Mouse (Mus musculus): ENCODE data around the gene C530008M17Rik. TPM values are rescaled to one million over a fixed set of nuclear protein-coding genes. Genes with fewer than 3 reads are reported as not detected.

Gene C530008M17Rik
- total and polyA plus RNA-seq, 3 experiments: 3.2 to 10.6 TPM; not detected in 1

GRCm38 (mm10) chr5:76698187-76698586 lies 41.9 kb downstream of the C530008M17Rik start:
- Histone ChIP-seq H3K4me3 (ENCODE audit: control insufficient read depth in 1 of 2, insufficient read depth in 1 of 2, low read depth in 2 of 2, low read length in 2 of 2) (no peak overlapping the region), H3K9me3 (replicated peaks; ENCODE audit: insufficient read depth, low read length) (no peaks in the 10 kb centered on the region), H3K27me3 (ENCODE audit: control insufficient read depth in 1 of 2, insufficient read depth in 2 of 2, low read length in 2 of 2) (no peaks in the 10 kb centered on the region), H3K27ac (ENCODE audit: control insufficient read depth, low read depth, low read length) (no peak overlapping the region), H3K9ac (ENCODE audit: control insufficient read depth, low read depth, low read length, poor library complexity, severe bottlenecking) (no peak overlapping the region), H3K4me1 (ENCODE audit: control insufficient read depth in 1 of 2, insufficient read depth in 2 of 2, low read length in 2 of 2) (peaks cover 0 to 3% of the 10 kb centered on the region in 2 experiments; a peak in 1 of 4 replicates), H3K79me2 (ENCODE audit: control insufficient read depth, insufficient read depth, low read length, poor library complexity) (no peaks in the 10 kb centered on the region), H3K36me3 (ENCODE audit: control insufficient read depth in 1 of 2, insufficient read depth in 2 of 2, low read length in 2 of 2) (peaks cover 0 to 4% of the 10 kb centered on the region in 2 experiments; a peak in 1 of 4 replicates)
- TF ChIP-seq USF1 (IDR thresholded peaks at IDR 0.05; ENCODE audit: low read depth, low read length) (no peak), RCOR1 (IDR thresholded peaks at IDR 0.05; ENCODE audit: low read depth, low read length) (no peak), HCFC1 (IDR thresholded peaks at IDR 0.05; ENCODE audit: low read depth, low read length) (no peak), CHD1 (IDR thresholded peaks at IDR 0.05; ENCODE audit: low read depth, low read length) (no peak), TAL1 (IDR thresholded peaks at IDR 0.05; ENCODE audit: low read length) (no peak), MAX (IDR thresholded peaks at IDR 0.05; ENCODE audit: low read length) (no peak), MYC (IDR thresholded peaks at IDR 0.05; ENCODE audit: low read depth, low read length) (no peak), CTCF (IDR thresholded peaks at IDR 0.05 in 2 of 3, conservative IDR thresholded peaks at IDR 0.05 in 1 of 3; ENCODE audit: control insufficient read depth in 1 of 3, insufficient read depth in 1 of 3, low read depth in 2 of 3, low read length in 3 of 3, poor library complexity in 1 of 3, severe bottlenecking in 1 of 3) (no peak), MAZ (IDR thresholded peaks at IDR 0.05; ENCODE audit: low read depth, low read length) (no peak)
- no peak for DNase-seq (ENCODE audit: low read depth, low spot score)

- peaks cover 0 to 17% of the 10 kb centered on the region in 2 experiments; a peak in 2 of 4 replicates for H3K36me3 ChIP-seq (ENCODE audit: control insufficient read depth in 1 of 2, insufficient read depth in 2 of 2, low read length in 2 of 2)
- peaks cover 6 to 17% of the 10 kb centered on the region in 2 experiments for H3K4me1 ChIP-seq (ENCODE audit: control insufficient read depth in 1 of 2, insufficient read depth in 2 of 2, low read length in 2 of 2)
- TF ChIP-seq USF2 (IDR thresholded peaks at IDR 0.05; ENCODE audit: borderline replicate concordance in 1 of 2, insufficient read depth in 1 of 2, low read depth in 1 of 2, low read length in 2 of 2) (no peak), NELFE (IDR thresholded peaks at IDR 0.05; ENCODE audit: low read depth, low read length) (no peak), ZKSCAN1 (IDR thresholded peaks at IDR 0.05; ENCODE audit: low read depth, low read length) (peak; percentile 82), SIN3A (IDR thresholded peaks at IDR 0.05; ENCODE audit: low read length) (no peak), POLR2AphosphoS2 (IDR thresholded peaks at IDR 0.05; ENCODE audit: low read length) (no peak)
- H3K4me3 ChIP-seq (ENCODE audit: control insufficient read depth in 1 of 2, insufficient read depth in 1 of 2, low read depth in 2 of 2, low read length in 2 of 2): no peak overlapping the region
- no peak overlapping the region for H3K9ac ChIP-seq (ENCODE audit: control insufficient read depth, low read depth, low read length, poor library complexity, severe bottlenecking)
- no peaks in the 10 kb centered on the region for H3K9me3 ChIP-seq (replicated peaks; ENCODE audit: insufficient read depth, low read length)
- no peaks in the 10 kb centered on the region for H3K79me2 ChIP-seq (ENCODE audit: control insufficient read depth, insufficient read depth, low read length, poor library complexity)
- H3K27me3 ChIP-seq (ENCODE audit: control insufficient read depth in 1 of 2, insufficient read depth in 2 of 2, low read length in 2 of 2): no peaks in the 10 kb centered on the region
- no peak for DNase-seq (ENCODE audit: low read depth, low spot score)
- no peak overlapping the region for H3K27ac ChIP-seq (ENCODE audit: control insufficient read depth, low read depth, low read length)
Observed at GRCm38 (mm10) chr5:76701127-76701853, 45.0 kb downstream of the C530008M17Rik start.
